Mouse (Mus musculus) 416B (cell line): ENCODE measurements around the gene Ovgp1.
"Not testable (repeated sequence)": the region's sequence is repeated elsewhere in the genome, so short reads cannot be mapped to it uniquely, and the experiment has no call there.

Source experiments
- DNase-seq: peaks from one replicate; pipeline ENCODE4 v3.0.0; 2011; ENCODE audit warnings: low read depth

Gene Ovgp1

DNA sequence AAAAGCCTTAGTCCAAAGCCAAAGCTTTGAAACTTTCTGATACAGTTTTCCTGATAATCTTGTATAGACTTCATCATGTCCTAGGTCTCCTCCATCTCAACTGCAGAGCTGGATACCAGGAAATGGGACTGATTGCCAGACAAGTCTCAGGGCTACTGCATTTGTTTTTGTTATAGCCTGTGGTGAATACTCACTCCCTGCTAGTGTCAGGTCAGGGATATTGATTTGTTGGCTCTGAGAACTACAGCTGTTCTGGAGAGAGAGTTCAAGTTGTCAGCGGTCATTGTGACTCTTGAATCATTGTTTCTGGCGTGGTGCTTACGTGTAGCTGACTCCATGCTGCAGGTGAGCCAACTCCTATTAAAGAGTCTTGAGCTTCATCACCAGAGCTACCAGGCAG, at the start of gene Ovgp1:
TSS of gene Ovgp1 (plus strand) at position 301 of the 400 bp plus-strand sequence.
- DNase-seq, result no peak

DNA sequence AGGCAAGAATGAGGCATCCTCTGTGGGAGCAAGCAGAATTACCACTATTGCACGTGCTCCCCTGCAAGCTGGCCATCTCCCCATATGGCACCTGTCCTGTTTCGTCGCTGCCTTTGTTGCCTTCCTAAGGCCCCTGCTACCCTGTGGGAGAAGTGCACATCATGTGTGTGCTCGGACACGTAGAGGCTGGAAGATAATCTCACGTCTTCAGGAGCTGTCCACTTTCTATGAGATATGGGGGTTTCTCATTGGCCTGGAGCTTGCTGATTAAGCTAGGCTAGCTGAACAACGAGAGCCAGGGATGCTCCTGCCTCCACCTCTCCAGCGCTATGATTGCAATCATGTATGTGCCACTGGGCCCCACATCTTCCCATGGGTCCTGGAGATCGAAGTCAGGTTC, 48.9 kb upstream of the Ovgp1 start:
- DNase-seq, result no peak

DNA sequence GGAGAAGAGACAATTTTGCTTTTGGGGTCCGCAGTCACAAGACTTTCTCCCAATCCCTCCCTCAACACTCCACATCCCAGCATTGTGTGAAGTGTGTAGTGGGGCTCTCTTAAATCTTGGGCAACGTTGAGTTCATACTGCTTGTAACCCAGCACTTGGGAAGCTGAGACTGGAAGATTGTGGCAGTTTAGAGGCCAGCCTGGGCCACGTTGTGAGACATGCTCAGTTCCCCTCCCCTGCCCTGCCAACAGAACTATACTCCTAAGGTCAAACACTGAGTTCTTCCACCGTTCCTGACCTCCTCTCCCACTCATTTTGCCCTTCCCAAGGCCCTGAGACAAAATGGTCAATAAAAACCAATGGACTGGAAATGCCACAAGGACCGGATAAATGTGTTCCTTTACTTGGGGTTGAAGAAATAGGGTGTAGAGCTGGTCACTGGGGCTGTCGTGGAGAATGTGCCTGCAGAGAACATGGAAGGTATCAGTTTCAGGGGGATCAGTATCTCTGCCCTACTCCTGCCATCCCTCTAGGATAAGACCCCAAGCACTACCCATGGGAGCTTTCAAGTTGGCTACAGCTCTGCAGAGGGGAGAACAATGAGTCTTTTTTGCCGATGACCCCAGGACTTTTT, 45.8 kb upstream of the Ovgp1 start:
- no peak for DNase-seq

DNA sequence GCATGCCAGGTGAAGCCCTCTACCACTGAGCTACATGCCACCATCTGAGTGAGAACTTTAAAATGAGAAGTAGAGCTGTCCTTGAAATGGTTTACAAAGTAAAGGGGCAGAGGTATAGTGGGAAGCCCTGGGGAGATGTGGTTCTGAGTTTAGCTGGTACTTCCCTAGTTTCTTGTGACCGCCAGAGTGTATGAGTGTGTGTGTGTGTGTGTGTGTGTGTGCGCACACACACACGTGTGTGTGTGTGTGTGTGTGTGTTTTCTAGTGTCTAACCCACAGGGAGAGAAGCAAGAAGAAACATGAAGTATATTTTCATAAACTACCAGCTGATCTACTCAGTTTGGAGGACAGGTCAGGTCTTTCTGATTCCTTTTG, 45.3 kb upstream of the Ovgp1 start:
- no peak for DNase-seq

DNA sequence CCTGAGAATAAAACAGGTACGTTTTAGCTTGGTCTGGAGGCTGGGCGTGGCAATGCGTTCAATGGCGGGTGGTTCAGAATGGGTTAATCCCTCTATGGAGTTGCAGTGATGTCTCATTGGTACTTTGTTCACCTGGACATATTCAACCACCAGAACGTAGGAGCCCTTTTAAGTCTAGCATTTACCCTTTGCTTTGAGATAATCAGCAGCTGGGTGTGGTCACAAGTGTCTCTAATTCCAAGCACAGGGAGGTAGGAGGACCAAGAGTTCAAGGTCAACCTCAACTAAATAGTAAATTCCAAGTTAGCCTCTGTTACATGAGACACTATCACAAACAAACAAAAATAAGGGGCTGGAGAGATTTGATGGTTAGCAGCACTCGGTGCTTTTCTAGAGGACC, 44.7 kb upstream of the Ovgp1 start:
- no peak for DNase-seq

DNA sequence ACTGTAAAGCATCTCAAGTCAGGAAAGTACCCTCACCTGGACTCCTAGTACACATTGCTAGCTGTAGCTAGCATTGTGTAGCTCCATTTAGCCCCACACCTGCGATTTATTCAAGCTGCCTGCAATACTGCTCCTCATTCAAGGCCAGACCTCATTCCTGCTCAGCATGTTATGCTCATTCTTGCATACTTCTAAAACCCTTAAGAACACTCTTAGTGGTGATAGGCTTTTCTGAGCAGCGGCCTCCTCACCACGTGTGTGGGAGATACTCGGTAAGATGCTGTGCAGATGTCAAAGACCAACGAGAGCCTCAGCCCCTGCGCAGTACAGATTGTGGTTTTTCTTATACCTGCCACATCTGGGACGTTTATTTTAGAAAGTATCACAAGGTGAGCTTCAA, 43.7 kb upstream of the Ovgp1 start:
- DNase-seq, result no peak

DNA sequence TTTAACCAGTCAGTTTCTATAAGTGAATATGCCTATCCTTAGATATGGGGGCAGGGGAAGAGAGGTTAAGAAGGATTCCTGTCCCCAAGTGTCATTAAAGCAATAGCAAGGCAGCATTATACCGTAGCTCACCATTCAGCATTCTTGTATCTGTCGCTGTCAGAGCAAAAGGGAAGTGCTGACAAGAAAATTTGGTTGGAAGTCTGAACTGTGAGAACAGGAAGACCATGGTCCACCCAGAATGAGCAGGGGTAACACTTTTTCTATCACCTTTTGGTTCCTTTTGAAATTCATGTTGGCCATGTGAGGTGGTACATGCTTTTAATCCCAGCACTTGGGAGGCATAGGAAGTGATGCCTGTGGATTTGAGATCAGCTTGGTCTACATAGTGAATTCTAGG, 42.4 kb upstream of the Ovgp1 start:
- no peak for DNase-seq

DNA sequence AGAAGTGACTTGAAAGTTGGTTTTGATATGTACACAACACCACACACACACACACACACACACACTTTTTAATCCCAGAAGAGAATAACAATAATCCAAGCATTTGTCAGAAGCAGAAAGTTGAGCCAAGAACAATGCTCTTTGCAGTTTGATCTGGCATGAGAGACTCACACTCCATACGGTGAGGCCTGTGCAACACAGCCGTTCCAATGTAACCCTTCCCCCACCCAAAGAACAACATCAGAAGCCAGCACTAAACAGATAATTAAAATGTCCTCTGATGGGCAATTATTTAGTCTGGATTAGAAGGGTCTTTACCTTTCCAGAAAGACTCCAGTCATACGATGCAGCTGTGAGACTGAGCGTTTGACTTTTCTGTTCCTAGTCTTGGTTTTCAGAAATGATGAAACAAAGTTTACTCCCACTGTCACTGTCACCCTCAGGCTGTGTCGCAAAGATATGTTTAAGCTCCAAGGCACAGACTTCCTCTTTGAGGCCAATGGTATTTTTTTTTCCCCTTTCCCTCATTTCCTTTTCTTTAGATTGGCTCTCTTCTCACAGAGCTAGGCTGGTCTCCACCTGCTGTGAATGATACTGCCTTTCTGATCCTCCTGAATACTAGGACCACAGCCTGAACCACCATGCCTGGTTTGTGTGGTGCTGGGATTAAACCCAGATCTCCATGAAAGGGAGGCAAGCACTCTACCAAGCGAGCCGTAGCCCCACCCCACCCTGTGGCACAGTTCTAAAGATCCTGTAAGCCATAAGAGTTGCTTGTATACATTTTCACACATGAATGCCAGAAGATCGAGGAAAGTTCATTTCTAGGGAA, 41.1 kb upstream of the Ovgp1 start, which contains the start of gene I830077J02Rik:
TSS of gene I830077J02Rik (minus strand) at position 425 of the 832 bp plus-strand sequence.
- DNase-seq, result peak; percentile 90

DNA sequence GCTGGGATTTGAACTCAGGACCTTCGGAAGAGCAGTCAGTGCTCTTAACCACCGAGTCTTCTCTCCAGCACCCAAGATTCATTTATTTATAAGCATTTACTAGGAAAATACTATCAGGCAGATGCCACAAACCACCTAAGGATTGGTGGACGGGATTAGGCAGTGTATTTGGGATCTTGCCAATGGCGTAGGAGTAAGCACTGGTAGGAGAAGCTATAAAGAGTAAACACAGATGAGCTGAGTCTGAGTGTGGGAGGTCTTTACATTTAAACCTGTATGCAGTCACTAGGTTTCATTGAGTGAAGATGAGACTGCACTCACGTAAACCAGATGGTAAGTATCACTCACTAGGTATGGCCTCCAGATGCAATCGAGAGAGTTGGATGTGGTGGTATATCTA, 39.6 kb upstream of the Ovgp1 start:
- DNase-seq, result no peak

DNA sequence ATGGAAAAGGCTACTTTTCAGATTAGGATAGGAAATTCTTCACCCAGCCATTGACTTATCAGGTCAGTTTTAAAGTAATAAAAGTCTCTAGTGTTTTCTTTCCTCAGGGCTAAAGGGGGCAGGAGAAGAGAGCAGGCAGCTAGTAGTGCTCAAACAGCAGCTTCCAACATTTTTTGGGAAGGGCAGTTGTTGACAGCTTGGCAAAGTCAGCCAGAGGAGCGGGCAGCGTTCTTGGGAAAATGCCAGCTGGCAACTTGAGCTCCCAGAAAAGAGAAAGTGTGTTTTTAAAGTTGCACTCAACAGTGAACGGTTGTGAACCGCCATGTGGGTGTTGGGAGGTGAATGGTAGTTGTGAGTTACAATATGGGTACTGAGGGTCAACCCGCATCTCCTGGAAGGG, 38.5 kb upstream of the Ovgp1 start:
- no peak for DNase-seq

DNA sequence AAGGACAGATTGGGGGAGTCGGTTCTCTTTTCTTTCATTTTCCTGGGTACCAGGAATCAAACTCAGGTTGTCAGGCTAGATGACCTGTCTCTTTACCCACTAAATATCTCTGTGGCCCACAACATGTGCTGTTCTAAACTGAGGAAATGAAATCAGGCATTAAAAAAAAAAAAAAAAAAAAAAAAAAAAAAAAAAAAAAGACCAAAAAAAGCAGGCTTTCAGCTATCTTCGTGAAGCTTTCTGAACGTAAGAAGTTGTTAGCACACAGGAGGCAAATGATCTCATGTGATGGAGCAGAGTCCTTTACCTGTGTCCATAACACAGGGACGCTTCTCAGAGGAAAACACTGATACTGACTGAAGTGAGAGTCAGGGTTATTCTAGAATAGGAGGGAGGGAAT, 37.4 kb upstream of the Ovgp1 start:
- no peak for DNase-seq

DNA sequence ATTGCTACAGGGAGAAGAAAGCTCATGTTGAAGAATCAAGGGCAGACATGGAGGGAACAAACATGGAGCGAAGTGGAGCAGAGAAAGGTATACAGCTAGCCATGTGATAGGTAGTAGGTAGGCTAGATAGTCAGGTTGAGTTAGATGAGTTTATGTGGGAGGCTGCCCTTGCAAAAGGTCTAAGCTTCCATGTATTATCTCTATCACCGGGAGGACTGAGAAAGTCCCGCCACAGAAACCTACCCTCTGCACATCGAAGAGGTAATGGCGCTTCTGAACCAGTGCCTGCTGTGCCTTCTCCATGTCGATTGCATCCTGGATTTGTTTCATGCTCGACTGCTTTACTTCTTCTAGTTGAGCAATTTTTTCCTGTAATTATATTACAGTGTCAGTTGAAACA, 22.2 kb upstream of the Ovgp1 start:
- no peak for DNase-seq

DNA sequence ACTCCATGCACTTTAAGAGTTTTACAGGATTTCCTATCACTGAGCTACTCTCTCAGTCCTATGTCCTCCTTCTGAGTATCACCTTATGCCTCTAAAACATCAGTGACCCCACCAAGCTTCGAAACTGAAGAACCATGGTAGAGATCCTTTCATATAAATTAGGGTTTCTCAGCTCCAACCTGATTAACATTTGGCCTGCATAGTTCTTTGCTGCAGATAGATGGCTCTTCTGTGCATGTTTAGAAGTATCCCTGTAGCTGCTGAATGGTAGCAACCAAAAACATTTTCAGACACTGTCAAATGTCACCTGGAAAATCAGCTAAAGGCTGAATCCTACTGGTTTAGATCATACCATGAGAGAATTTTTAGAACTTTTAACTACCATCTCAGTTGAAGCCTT, 16.3 kb upstream of the Ovgp1 start:
- DNase-seq, result peak; percentile 40

DNA sequence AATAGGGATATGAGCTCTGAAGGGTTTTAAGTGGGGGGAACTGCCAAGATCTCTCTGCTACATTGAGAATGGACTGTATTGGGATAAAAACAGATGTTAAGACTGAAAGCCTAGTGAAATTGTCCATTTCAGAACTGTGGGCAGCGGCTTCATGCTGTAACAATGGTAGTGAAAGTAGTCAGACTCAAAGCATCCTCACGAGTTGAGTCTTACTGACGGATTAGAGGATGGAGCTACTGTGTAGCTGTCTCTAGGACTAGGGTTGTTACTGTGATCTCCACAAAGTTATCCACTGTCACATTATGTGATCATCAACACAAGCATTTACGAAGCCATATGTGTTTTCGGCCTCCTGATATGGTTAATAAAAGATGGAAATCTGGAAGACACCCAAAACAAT, 15.3 kb upstream of the Ovgp1 start:
- DNase-seq, result peak; percentile 19

DNA sequence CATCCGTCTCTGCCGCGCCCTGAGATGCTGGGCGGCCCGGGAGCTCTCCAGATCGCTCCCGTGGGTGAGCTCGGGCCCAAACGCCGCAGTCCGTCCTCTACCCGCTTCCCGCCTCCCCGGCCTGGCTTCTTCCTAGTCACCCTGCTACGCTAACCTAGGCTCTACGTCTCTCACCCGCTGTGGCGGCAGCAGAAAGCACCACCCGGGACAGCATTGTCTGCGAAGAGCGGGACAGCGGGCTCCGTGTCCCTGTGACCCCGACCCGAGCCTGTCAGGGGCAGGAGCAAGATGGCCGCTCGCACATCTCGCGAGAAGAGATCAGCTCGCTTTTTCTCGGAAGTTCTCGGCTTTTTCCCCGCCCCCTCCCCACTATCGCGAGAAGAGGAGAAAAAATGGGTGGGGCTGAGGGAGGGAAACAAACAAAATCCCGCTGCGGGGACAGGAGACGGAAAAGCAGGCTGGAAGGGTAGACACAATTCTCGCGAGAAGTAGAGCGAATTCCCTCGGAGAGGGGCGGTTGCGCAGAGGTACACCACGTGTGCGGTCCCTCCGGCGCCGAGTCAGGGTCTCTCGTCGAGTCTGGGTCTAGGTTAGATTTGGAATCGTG, 14.4 kb upstream of the Ovgp1 start, which contains the start of gene Wdr77:
TSS of gene Wdr77 (plus strand) at position 396 of the 607 bp plus-strand sequence.
- peak; percentile 99 for DNase-seq

DNA sequence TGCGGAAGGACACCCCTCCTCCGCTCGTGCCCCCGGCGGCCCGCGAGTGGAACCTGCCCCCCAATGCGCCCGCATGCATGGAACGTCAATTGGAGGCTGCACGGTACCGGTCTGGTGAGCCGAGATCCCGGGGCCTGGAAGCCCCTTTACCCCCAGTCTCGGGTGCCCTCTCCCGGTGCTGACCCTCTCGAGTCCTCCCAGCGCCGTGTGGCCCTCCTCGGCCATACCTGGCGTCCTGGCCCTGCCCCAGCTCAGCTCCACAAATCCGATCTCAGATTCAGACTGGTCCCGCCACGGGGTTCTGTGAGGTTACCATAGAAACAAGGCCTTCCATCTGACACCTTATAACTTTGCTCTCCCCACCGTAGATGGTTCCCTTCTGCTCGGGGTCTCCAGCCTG, 13.9 kb upstream of the Ovgp1 start:
- DNase-seq, result no peak

DNA sequence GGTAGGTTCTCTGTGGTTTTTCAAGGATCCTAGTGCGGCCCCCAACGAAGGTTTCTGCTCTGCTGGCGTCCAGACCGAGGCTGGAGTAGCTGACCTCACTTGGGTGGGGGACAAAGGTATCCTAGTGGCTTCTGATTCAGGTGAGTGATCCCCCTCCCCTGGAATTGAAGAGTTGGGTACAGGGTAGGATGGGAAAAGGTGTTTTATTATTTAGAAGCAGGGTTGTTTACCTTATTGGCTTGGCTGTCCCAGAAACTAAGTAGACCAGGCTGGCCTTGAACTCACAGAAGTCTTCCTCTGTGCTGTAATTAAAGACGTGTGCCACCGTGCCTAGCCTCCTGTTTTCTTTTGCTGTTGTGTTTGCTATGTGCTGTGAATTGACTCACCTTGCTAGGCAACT, 13.5 kb upstream of the Ovgp1 start, which contains the start of gene Atp5f1:
TSS of gene Atp5f1 (minus strand) at position 101 of the 400 bp plus-strand sequence.
- no peak for DNase-seq

DNA sequence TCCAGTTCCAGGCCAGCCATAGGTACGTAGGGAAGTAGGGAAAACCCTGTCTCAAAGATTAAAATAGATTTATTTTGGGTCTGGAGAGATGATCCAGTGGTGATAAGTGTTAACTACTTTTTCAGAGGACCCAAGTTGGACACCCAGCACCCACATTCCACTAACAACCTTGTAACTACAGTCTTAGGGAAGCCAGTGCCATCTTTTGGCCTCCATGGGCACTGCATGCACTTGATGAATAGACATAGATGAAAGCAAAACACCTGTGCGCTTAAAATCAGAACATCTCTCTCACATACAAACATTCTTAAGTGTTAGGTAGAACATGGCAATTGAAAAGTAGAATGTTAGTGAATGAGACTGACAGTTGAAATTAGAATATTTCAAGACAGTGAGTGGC, 12.8 kb upstream of the Ovgp1 start:
- peak; percentile 56 for DNase-seq

DNA sequence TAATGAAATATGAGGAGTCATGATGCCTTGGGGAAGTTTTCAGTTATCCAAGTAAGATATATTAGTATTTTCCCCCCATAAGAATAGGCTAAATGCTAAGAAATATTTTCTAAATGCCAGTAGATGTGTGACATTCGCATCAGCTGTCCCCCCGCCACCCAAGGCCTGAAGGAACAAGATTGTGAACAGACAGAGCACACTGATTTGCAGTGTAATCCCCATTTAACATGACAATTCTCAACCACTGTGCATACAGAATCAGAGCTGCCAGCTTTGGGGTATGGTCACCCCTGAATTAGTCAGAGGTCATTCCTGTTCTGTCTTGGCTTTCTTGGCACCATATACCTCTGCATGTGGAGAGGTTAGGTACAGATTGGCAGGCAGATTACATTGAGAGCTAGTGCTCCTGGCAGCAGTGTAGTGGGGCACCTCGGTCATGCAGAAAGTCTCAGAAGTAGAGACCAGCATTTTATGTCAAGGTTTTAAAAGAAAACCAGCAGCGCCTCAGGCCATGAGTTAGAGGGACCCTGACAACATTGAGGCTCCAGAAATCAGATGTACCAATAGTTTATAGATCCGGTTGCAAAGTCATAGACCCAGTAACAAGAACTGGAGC, 1.6 kb upstream of the Ovgp1 start:
- DNase-seq, result no peak

DNA sequence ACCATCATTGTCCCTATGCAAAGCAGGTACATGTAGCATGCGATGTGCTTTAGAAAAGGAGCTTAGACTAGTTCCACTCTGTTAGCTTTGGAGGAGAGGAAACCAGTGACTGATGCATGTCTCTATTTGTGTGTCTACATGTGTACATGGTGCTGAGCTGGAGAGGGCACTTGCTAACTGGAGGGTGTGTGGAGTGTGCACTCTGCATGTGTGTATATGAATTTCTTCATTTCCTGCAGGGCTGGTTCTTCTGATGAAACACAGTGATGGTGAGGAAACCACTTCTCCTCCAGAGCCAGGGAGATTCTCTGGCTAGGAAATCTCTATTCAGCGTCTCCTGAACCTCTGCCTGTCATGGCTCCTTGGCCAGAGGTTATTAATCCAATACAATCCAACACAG, 663 bp downstream of the Ovgp1 start:
- DNase-seq, result peak; percentile 67

DNA sequence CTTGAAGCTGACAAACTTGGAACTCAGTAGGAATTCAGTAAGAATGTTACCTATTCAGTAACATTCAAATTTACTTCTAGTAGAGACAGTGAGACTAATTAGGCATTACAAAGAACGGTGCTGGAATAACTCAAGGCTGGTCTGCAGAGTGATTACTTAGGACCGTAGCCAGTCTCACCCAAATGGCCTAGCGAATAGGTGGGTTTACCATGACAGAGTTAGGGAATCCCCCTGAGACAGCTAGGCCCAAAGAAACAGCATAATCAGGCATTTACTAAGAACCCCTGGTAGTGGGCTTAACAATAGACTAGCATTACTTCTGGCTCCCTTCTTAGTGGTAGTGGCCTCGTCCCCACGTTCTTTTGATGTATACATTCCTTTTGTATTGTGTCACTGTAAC, 16.1 kb downstream of the Ovgp1 start:
- DNase-seq, result not testable (repeated sequence)

DNA sequence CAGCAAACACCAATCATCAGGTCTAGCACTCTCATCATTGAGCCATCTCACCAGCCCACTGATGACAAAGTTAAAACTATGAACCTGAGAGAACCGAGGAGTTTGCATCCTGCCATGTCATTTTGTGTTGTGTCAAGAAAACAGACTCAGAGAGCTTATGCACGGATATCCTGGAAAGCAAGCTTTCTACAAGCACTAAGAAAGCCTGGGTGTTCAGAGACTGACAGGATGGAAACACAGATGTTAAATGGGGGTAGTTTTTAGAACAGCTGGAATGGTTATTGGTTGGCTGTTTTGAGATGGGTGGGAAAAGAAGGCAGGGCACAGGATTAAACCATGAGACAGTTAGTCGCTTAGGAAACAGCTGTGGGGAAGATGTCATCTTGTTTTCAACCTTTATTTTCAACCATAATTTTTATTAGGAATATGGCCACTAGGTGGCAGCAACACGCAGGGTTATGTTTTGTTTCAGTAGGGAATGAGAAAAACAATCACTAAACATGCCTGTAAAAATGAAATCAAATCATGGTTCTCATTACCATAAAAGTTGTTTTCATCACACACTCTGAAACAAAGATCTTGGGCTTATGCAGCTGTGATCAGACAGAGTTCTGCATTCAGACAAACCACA, 18.3 kb downstream of the Ovgp1 start:
- DNase-seq, result peak; percentile 66
